Mouse (Mus musculus): ENCODE results near the gene Dlg2. TPM values are rescaled to one million over a fixed set of nuclear protein-coding genes. Genes with fewer than 3 reads are reported as not detected.

Gene Dlg2
- polyA plus RNA-seq, 1 experiment from 2014 or later, result 1.1 TPM

GRCm38 (mm10) chr7:92047271-92047670 is 1570.8 kb downstream of the Dlg2 start:
- H3K27me3 ChIP-seq (ENCODE audit: control insufficient read depth, insufficient read depth, low read depth, low read length), result no peaks in the 10 kb centered on the region
- no peaks in the 10 kb centered on the region for H3K36me3 ChIP-seq (ENCODE audit: control insufficient read depth, insufficient read depth, low read length)
- ATAC-seq (ENCODE audit: low read depth), result no peak
- no peak overlapping the region for H3K27ac ChIP-seq (ENCODE audit: low read length)
- H3K4me2 ChIP-seq (ENCODE audit: low read depth, low read length), result no peak overlapping the region
- no peak overlapping the region for H3K4me3 ChIP-seq (ENCODE audit: low read length)
- no peaks in the 10 kb centered on the region for H3K4me1 ChIP-seq (replicated peaks; ENCODE audit: control insufficient read depth, insufficient read depth, low read length)
- H3K9me3 ChIP-seq (ENCODE audit: control insufficient read depth, low read length), result no peaks in the 10 kb centered on the region
- WGBS, result 12% methylated on average over 2 of the region's 2 CpGs
- H3K9ac ChIP-seq (ENCODE audit: low read length), result no peak overlapping the region

- no peaks in the 10 kb centered on the region for H3K27me3 ChIP-seq (ENCODE audit: control insufficient read depth, insufficient read depth, low read depth, low read length)
- H3K36me3 ChIP-seq (ENCODE audit: control insufficient read depth, insufficient read depth, low read length), result no peaks in the 10 kb centered on the region
- no peaks in the 10 kb centered on the region for H3K9me3 ChIP-seq (ENCODE audit: control insufficient read depth, low read length)
- no peak overlapping the region for H3K9ac ChIP-seq (ENCODE audit: low read length)
- WGBS, result 68% methylated on average over 1 of the region's 1 CpGs
- no peak for ATAC-seq (ENCODE audit: low read depth)
- no peak overlapping the region for H3K4me2 ChIP-seq (ENCODE audit: low read depth, low read length)
- no peaks in the 10 kb centered on the region for H3K4me1 ChIP-seq (replicated peaks; ENCODE audit: control insufficient read depth, insufficient read depth, low read length)
- H3K27ac ChIP-seq (ENCODE audit: low read length), result no peak overlapping the region
- H3K4me3 ChIP-seq (ENCODE audit: low read length), result no peak overlapping the region
Observed at GRCm38 (mm10) chr7:92048876-92049275, 1572.4 kb downstream of the Dlg2 start.

DNA sequence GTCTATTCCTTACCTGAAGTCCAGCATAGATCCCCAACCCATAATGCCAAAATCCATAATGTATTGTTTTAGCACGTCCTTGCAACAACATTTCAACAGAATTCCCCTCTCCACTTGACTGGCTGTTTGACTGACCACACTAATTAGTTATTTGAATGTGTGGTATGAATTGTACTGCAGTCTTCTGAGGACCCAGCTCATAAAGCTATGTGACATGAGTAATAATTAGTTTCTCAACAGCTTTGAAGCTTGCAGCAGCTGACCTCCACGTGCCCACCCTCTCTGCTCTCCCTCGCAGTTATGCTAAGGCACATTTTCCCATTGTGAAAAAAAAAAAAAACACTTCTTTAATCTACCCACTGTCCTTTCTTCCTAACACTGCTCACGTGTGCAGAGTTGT is 1590.4 kb downstream of the Dlg2 start:
- Histone ChIP-seq H3K4me1 (replicated peaks; ENCODE audit: control insufficient read depth, insufficient read depth, low read length) (no peaks in the 10 kb centered on the region), H3K9ac (ENCODE audit: low read length) (no peak overlapping the region), H3K9me3 (ENCODE audit: control insufficient read depth, low read length) (no peaks in the 10 kb centered on the region), H3K27ac (ENCODE audit: low read length) (no peak overlapping the region), H3K27me3 (ENCODE audit: control insufficient read depth, insufficient read depth, low read depth, low read length) (no peaks in the 10 kb centered on the region), H3K36me3 (ENCODE audit: control insufficient read depth, insufficient read depth, low read length) (no peaks in the 10 kb centered on the region), H3K4me2 (ENCODE audit: low read depth, low read length) (no peak overlapping the region), H3K4me3 (ENCODE audit: low read length) (no peak overlapping the region)
- no peak for ATAC-seq (ENCODE audit: low read depth)
- WGBS, result 49% methylated on average over 4 of the region's 4 CpGs

GRCm38 (mm10) chr7:92087429-92087828 is 1611.0 kb downstream of the Dlg2 start:
- ATAC-seq (ENCODE audit: low read depth), result no peak
- WGBS, result 51% methylated on average over 2 of the region's 3 CpGs
- Histone ChIP-seq H3K4me3 (ENCODE audit: low read length) (no peak overlapping the region), H3K9me3 (ENCODE audit: control insufficient read depth, low read length) (no peaks in the 10 kb centered on the region), H3K4me2 (ENCODE audit: low read depth, low read length) (no peak overlapping the region), H3K27me3 (ENCODE audit: control insufficient read depth, insufficient read depth, low read depth, low read length) (no peaks in the 10 kb centered on the region), H3K36me3 (ENCODE audit: control insufficient read depth, insufficient read depth, low read length) (no peaks in the 10 kb centered on the region), H3K9ac (ENCODE audit: low read length) (no peak overlapping the region), H3K4me1 (replicated peaks; ENCODE audit: control insufficient read depth, insufficient read depth, low read length) (no peaks in the 10 kb centered on the region), H3K27ac (ENCODE audit: low read length) (no peak overlapping the region)

DNA sequence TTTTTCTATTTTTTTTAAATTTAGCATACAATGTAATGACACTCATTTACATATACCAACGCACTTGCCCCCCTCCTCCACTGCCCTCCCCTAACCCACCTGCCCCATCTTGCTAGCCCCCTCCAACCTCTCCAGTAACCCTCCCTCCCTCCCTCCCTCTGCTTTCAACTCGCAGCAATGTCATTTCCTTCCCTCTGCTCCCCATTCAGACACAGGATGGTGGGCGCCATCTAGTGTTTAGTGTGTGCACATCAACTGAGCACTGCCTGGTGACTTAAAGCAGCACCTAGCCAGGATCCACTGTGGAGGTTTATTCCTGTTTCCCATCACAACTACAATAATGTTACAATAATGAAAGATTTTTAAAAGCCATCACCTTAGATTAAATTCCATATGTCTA is 1617.4 kb downstream of the Dlg2 start:
- no peak for ATAC-seq (ENCODE audit: low read depth)
- Histone ChIP-seq H3K4me3 (ENCODE audit: low read length) (no peak overlapping the region), H3K27ac (ENCODE audit: low read length) (no peak overlapping the region), H3K36me3 (ENCODE audit: control insufficient read depth, insufficient read depth, low read length) (no peaks in the 10 kb centered on the region), H3K4me2 (ENCODE audit: low read depth, low read length) (no peak overlapping the region), H3K9me3 (ENCODE audit: control insufficient read depth, low read length) (no peaks in the 10 kb centered on the region), H3K4me1 (replicated peaks; ENCODE audit: control insufficient read depth, insufficient read depth, low read length) (no peaks in the 10 kb centered on the region), H3K27me3 (ENCODE audit: control insufficient read depth, insufficient read depth, low read depth, low read length) (no peaks in the 10 kb centered on the region), H3K9ac (ENCODE audit: low read length) (no peak overlapping the region)
- WGBS, result 4% methylated on average over 3 of the region's 3 CpGs

DNA sequence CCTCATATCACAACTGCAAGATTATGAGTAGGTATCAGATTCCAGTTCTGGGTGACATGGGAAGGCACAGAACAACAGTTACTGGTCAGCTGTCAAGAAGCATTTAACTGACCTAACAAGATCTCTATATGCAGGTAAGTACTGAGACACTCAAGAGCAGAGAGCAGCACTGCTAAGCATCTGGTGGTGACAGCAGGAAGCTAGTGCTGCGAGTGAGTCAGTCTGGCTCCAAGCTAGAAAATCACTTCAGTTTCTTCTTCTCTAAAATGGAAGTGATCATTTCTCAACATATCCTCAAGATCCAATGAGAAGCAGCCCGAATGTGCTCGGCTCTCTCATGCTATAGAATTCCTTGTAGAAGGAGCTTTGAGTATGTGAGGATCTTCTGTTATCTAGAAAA is 1618.7 kb downstream of the Dlg2 start:
- Histone ChIP-seq H3K4me3 (ENCODE audit: low read length) (no peak overlapping the region), H3K4me1 (replicated peaks; ENCODE audit: control insufficient read depth, insufficient read depth, low read length) (no peaks in the 10 kb centered on the region), H3K9ac (ENCODE audit: low read length) (no peak overlapping the region), H3K27me3 (ENCODE audit: control insufficient read depth, insufficient read depth, low read depth, low read length) (no peaks in the 10 kb centered on the region), H3K36me3 (ENCODE audit: control insufficient read depth, insufficient read depth, low read length) (no peaks in the 10 kb centered on the region), H3K9me3 (ENCODE audit: control insufficient read depth, low read length) (no peaks in the 10 kb centered on the region), H3K27ac (ENCODE audit: low read length) (no peak overlapping the region), H3K4me2 (ENCODE audit: low read depth, low read length) (no peak overlapping the region)
- 64% methylated on average over 3 of the region's 3 CpGs for WGBS
- ATAC-seq (ENCODE audit: low read depth), result no peak

GRCm38 (mm10) chr7:92100847-92101246 is 1624.4 kb downstream of the Dlg2 start:
- 89% methylated on average over 2 of the region's 2 CpGs for whole genome bisulfite sequencing
- Histone ChIP-seq H3K27me3 (ENCODE audit: control insufficient read depth, insufficient read depth, low read depth, low read length) (no peaks in the 10 kb centered on the region), H3K9me3 (ENCODE audit: control insufficient read depth, low read length) (no peaks in the 10 kb centered on the region), H3K27ac (ENCODE audit: low read length) (no peak overlapping the region), H3K36me3 (ENCODE audit: control insufficient read depth, insufficient read depth, low read length) (no peaks in the 10 kb centered on the region), H3K4me3 (ENCODE audit: low read length) (no peak overlapping the region), H3K4me1 (replicated peaks; ENCODE audit: control insufficient read depth, insufficient read depth, low read length) (no peaks in the 10 kb centered on the region), H3K9ac (ENCODE audit: low read length) (no peak overlapping the region), H3K4me2 (ENCODE audit: low read depth, low read length) (no peak overlapping the region)
- no peak for ATAC-seq (ENCODE audit: low read depth)

DNA sequence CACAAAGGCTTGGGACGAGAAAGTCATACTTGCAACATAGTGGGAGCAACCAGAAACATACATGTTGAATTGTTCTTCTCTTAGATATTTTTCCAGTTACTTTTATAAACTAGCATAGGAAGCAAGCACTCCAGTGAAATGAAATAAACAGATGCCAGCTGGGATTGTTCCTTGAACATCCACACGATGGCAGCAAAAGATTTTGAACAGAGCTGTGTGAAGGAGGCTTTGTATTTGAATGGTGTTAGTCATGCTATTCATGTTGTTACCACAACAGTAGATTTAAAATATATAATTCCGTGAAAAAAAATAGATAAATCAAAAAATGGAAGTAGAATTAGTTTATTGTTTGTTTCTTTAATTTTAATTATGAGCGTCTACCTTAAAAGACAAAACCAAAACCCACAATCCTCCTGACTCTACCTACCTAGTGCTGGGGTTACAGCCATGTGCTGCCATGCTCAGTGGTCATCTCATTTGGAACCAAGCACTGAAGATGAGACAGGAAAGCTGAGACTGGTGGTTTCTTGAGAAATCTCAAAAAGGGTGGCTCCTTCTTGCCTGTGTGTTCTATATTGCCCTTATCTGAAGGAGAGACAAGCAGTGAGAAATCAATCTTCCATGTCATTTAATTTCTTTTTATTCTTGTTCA is 1626.5 kb downstream of the Dlg2 start:
- WGBS, result 16% methylated on average over 4 of the region's 4 CpGs
- Histone ChIP-seq H3K4me3 (ENCODE audit: low read length) (no peak overlapping the region), H3K4me1 (replicated peaks; ENCODE audit: control insufficient read depth, insufficient read depth, low read length) (no peaks in the 10 kb centered on the region), H3K9me3 (ENCODE audit: control insufficient read depth, low read length) (no peaks in the 10 kb centered on the region), H3K36me3 (ENCODE audit: control insufficient read depth, insufficient read depth, low read length) (no peaks in the 10 kb centered on the region), H3K9ac (ENCODE audit: low read length) (no peak overlapping the region), H3K27ac (ENCODE audit: low read length) (no peak overlapping the region), H3K4me2 (ENCODE audit: low read depth, low read length) (no peak overlapping the region), H3K27me3 (ENCODE audit: control insufficient read depth, insufficient read depth, low read depth, low read length) (no peaks in the 10 kb centered on the region)
- ATAC-seq (ENCODE audit: low read depth), result peak; percentile 41; the same call in 1 of the 2 replicates

DNA sequence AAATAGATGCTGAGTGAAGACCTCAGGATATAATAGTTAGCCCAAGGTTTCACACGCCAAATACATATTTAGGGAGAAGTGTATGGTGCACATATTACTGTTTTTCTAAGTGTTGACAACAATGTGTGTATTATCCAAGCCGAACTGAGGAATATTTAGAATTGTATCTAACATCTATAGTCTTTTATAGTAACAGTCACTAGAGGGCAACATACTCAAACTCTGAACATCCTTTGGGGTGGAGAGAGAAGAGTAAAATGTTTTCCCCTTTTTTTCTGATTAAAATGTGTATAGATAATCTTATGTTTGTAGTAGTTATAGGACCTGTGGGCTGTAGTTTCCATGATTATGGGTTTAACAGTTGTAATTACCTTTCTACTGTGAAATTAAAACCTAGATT is 1629.0 kb downstream of the Dlg2 start:
- Histone ChIP-seq H3K36me3 (ENCODE audit: control insufficient read depth, insufficient read depth, low read length) (no peaks in the 10 kb centered on the region), H3K4me1 (replicated peaks; ENCODE audit: control insufficient read depth, insufficient read depth, low read length) (no peaks in the 10 kb centered on the region), H3K4me2 (ENCODE audit: low read depth, low read length) (no peak overlapping the region), H3K9me3 (ENCODE audit: control insufficient read depth, low read length) (no peaks in the 10 kb centered on the region), H3K27ac (ENCODE audit: low read length) (no peak overlapping the region), H3K4me3 (ENCODE audit: low read length) (no peak overlapping the region), H3K27me3 (ENCODE audit: control insufficient read depth, insufficient read depth, low read depth, low read length) (no peaks in the 10 kb centered on the region), H3K9ac (ENCODE audit: low read length) (no peak overlapping the region)
- WGBS, result 22% methylated on average over 2 of the region's 2 CpGs
- ATAC-seq (ENCODE audit: low read depth), result no peak

DNA sequence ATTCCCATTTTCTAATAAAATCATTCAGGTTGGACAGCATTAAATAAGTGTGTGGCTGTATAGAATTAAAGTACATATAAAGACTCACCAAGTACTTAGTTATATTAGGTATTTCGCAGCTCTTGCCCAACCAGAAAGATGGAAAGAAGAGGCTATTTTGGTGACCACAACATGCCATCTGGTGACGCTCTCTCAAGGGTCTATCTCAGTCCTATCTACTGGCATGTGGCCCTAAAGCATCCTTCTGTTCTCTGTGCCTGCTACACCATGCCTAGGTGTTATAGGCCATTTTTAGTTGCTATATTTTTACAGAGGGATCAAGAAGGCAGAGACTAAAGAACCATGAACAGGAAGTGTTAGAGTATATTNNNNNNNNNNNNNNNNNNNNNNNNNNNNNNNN is 1629.5 kb downstream of the Dlg2 start:
- no peak overlapping the region for H3K27ac ChIP-seq (ENCODE audit: low read length)
- H3K27me3 ChIP-seq (ENCODE audit: control insufficient read depth, insufficient read depth, low read depth, low read length), result no peaks in the 10 kb centered on the region
- H3K36me3 ChIP-seq (ENCODE audit: control insufficient read depth, insufficient read depth, low read length), result no peaks in the 10 kb centered on the region
- no peak for ATAC-seq (ENCODE audit: low read depth)
- no peak overlapping the region for H3K4me3 ChIP-seq (ENCODE audit: low read length)
- H3K4me1 ChIP-seq (replicated peaks; ENCODE audit: control insufficient read depth, insufficient read depth, low read length), result no peaks in the 10 kb centered on the region
- WGBS, result 69% methylated on average over 2 of the region's 2 CpGs
- no peak overlapping the region for H3K9ac ChIP-seq (ENCODE audit: low read length)
- H3K9me3 ChIP-seq (ENCODE audit: control insufficient read depth, low read length), result no peaks in the 10 kb centered on the region
- H3K4me2 ChIP-seq (ENCODE audit: low read depth, low read length), result no peak overlapping the region
